Mouse (Mus musculus): Measurements from ENCODE around the gene Grin2b. TPM values are rescaled to one million over a fixed set of nuclear protein-coding genes. Genes with fewer than 3 reads are reported as not detected.

Grin2b gene
- total RNA-seq (2021) = 1 to 10 TPM in 1 of 2 experiments, under 1 TPM in 1; 0.52 to 1.5 TPM
- long read RNA-seq, experiment 1, partial matches to known transcripts = 1 of 1 reads
- long read RNA-seq, experiment 1, other reads (novel, unspliced or antisense) = 0 of 1 reads
- long read RNA-seq, experiment 2 = 0 reads

GRCm38 (mm10) chr6:136173191-136173896 is at the start of gene Grin2b:
Gene Grin2b, minus strand, starts transcription at chr6:136173511.
- peak; percentile 17 for DNase-seq

- no peak for DNase-seq
Measured at GRCm38 (mm10) chr6:136221894-136222293, 48.6 kb upstream of the Grin2b start.

GRCm38 (mm10) chr6:136210442-136210841 is 37.1 kb upstream of the Grin2b start:
- DNase-seq = no peak

DNA sequence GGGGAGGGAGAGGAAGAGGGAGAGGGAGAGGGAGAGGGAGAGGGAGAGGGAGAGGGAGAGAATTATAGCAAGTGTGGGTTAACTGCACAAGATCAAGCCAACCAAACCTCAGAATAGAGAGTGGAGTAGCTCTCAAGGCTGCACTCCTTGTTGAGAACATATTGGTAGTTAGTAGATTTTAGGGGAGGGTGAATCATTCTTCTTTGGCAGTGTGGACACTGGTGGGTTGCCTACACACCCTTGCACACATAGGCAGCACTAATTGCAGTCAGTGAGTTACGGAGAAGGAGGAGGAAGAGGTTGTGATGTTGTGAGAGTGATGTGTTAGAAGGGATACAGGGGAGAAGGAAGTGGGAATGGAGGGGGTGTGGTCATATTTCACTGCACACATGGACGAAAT is 26.5 kb upstream of the Grin2b start:
- no peak for DNase-seq

DNA sequence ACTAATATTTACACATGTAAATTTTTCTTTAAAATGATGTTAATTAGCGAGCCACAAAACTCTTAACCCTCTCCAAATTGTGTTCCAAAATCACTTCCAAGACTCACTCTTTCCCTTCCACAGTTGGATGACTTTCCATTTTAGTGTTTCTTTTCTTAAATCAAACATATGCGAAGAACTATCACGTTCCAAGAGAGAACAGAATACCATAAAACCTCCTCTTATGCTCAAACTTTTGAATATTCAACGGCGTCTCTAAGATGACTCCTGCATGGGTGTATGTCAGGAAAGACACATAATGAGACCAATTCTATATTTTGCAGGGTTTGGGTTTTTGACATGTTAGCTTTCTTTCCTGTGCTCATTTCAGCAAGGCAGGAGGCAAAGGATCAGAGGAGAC is 21.3 kb upstream of the Grin2b start:
- DNase-seq = no peak

DNA sequence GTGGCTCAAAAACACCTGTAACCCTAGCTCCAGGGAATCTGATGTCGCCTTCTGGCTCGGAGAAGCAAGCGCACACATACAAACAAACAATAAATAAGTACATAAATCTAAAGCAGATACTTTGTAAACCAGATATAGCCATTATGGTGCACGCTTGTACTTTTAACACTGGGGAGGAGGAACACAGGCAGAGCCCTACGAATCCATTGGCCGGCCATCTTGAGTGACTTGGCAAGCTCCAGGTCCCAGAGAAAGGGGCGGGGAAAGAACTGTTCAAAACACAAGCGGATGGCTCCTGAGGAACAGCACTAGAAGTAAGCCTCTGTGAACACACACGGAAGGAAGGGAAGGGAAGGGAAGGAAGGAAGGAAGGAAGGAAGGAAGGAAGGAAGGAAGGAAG is 4.8 kb upstream of the Grin2b start:
- DNase-seq = no peak

GRCm38 (mm10) chr6:136172801-136173190 is 515 bp downstream of the Grin2b start:
- DNase-seq = no peak

GRCm38 (mm10) chr6:136172172-136172651 is 1.1 kb downstream of the Grin2b start:
- no peak for DNase-seq

- no peak for DNase-seq
Measured at GRCm38 (mm10) chr6:136171343-136171742, 2.0 kb downstream of the Grin2b start.

DNA sequence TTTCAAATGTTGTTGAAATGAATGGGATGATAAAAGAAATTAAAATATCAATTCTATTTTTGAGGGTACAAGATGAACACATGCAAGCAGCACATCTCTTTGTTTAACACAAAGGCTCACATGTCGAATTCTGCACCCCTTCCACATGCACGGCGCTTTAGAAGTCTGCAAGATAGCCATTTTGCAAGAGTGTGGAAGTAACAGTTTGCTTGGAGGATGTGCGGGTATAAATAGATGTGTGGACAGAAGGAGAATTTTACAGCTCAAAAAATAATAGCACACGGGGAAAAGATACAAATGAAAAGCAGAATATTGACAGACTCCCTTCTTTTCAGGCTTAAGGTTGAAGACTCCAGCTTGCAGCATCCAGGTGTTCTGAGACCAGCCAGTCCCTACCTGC is 2.9 kb downstream of the Grin2b start:
- no peak for DNase-seq

DNA sequence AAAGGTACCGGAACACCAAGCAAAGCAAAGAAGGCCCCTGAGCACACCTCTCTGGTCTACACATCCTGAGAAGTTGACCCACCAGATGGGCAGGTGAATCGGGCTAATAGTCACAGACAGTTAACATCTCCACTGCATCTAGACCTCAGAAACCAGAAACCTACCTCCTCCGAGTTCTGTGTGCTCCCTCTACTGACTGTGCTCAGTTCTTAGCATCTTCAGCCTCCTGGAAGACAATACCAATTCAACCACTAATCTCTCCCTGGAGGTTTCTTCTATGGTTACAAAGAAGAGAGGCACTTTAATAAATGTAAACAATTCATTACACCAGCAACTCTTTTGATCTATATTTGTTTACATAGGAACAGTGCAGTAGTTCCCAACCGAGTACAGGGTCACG is 6.0 kb downstream of the Grin2b start:
- no peak for DNase-seq

GRCm38 (mm10) chr6:136165443-136166077 is 7.8 kb downstream of the Grin2b start:
- DNase-seq = peak; percentile 66

DNA sequence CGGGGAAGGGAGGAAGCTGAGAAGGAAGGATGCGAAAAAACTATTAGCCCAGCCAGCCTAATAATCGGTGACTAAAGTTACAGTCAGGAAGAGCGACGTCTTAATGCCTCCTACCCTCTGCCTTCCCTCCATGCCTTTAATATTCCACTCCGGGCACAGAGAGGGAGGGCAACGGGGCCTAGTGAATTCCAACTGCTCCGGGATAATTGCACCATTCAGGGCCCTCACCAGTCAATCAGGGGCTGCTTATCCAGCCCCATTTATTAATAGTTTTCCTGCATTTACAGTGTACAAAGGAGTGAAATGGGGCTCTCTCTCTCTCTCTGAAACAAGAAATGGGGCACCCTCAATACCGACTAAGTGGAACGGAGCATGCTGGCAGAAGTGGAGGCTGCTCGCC is 11.2 kb downstream of the Grin2b start:
- no peak for DNase-seq

GRCm38 (mm10) chr6:136153444-136153843 is 19.9 kb downstream of the Grin2b start:
- peak; percentile 22 for DNase-seq

GRCm38 (mm10) chr6:136150064-136150463 is 23.2 kb downstream of the Grin2b start:
- DNase-seq = no peak

GRCm38 (mm10) chr6:136139967-136140366 is 33.3 kb downstream of the Grin2b start:
- no peak for DNase-seq

GRCm38 (mm10) chr6:136130456-136130855 is 42.9 kb downstream of the Grin2b start:
- DNase-seq = peak; percentile 23

DNA sequence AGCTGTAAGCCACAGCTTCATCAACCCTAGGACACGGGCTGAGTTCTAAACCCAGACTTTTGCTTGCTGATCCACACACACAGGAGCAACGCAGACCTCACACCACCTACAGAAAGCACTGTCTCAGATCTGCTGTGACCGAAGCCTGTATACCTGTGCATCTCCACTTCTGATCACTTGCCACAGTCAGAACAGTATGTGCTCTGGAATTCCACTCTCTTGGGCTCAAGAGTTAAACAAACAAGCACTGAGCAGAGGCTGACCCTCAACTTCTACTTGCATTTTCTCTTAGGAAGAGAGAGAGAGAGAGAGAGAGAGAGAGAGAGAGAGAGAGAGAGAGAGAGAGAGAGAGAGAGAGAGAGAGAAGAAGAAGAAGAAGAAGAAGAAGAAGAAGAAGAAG is 50.7 kb downstream of the Grin2b start:
- DNase-seq = no peak

- DNase-seq = no peak
Measured at GRCm38 (mm10) chr6:136117390-136117789, 55.9 kb downstream of the Grin2b start.

DNA sequence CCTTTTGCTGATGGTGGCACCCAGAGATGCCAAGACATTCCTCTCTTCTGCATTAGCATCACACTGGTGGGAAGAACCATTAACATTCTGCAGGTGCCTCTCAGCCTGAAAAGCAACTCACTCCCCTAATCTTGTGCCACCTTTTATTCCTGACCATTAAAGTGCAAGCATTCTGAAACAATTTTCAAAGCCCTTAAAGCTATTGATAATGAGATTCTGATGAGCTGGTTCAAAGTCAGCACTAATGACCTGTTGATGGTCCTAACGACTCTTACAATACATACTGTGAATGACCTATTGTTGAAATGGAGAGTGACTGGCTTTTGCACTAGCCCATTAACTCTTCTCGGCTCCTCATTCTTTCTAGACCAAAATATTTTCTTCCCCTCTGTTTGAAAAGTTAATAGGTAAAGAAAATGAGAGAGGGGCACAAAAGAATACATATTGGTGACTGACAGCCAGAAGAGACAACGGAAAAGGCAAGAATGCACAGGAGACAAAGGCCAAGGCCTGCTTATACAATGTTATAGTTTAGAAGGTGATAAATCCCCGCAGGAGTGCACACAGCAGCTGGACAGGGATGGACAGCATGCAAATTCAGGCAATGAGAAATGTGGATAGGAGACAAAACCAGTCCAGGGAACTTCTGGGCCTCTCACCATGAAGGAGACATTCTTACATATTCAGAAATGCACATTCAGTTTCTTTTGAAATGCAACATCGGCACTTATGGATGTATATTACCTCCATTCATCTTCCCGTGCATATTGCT is 59.5 kb downstream of the Grin2b start:
- DNase-seq = no peak

DNA sequence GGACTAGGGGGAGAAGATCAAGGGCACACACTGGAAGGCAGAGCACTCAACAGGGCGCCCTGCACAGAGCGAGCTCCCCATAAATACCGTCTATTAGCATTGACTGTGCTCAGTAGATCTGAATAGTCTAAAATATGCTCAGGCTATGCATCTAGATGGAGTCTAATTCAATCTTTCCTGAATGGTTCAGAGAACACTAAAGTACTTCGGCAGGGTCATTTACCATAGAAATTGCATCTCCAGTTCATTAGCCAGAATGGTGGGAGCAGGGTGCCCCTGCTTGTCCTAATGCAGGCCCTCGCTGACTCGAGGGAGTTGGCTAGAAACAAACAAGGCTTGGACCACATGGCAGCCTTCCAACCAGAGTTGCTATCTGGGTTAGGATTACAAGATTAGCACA is 64.1 kb downstream of the Grin2b start:
- DNase-seq = no peak

DNA sequence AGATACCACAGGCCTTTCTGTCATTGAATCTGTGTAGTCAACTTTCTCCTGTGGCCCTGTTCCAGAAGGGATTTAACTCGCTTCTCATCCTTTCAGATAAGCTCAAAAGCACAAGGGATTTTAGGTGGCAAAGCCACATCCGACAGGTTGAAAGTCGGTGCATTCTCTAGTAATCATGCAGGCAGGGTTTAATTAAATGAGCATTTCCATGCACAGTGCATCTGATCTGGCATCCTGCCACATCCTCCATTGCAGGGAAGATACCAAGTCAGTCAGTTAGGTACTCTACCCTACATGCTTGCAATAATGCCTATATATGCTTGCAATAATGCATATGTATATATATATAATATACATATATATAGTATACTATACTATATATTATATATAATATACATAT is 64.8 kb downstream of the Grin2b start:
- no peak for DNase-seq

DNA sequence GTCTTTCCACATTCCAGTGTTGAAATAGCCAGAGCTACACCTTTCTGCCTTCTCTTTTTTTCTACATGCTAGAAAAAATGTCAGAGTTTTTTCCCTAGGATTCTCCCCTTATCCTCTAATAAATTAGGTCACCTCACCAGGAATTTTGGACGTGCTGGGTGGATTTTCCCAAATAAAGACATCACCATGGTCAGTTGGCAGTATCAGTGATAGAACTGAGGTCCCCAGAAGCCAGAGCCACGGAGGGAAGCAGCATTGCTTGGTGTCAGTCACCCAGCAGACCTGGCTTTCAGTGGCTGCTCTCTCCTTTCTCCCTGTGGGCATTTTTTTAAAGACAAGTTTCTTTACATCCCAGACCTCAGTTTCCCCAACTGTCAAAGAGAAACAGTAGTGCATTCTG is 68.1 kb downstream of the Grin2b start:
- no peak for DNase-seq
